In the genomic region with DNA sequence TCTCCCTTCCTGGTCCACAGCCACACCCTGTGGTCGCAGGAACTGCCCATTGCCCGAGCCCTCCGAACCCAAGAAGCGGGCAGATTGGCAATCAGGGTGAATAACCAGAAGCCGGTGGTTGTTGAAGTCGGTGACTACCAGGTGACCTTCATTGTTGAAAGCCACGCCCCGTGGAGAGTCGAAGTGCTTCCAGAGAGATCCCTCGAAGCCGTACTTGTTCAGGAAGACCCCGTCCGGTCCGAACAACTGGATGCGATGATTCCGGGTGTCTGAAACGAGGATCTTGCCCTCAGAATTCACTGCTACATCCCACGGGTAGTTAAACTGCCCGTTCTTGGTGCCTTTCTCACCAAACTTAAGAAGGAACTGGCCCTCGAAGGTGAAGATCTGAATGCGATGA, we compare ENCODE assay signal across 29 mouse cellular contexts. TPM values are rescaled to one million over a fixed set of nuclear protein-coding genes. Genes with fewer than 3 reads are reported as not detected.
DNase-seq lines count a peak whose midpoint lies in the region; ATAC-seq and TF ChIP-seq lines count a peak whose summit lies in the region.
"Had no signal": no experiment of that assay in that cellular context is flagged by ENCODE, and none has a peak within 500 bp of the region (broad histone marks: within the 10 kb centered on the region; RNA-seq: fewer than 3 reads in every experiment).

No protein-coding gene starts in this region.

- H3K4me2 ChIP-seq in intestine, postnatal 0 days (replicated peaks; ENCODE audit: low read depth), result no peak overlapping the region
- H3K4me2 ChIP-seq in intestine, embryonic 16.5 days (ENCODE audit: low read depth, low read length), result no peak overlapping the region
- H3K4me2 ChIP-seq: embryonic facial prominence, embryonic 13.5 days; embryonic facial prominence, embryonic 15.5 days; forebrain, embryonic 12.5 days had no signal

- TF ChIP-seq CTCF in intestine, postnatal 0 days (IDR thresholded peaks at IDR 0.05; ENCODE audit: low read depth), result no peak
- TF ChIP-seq CTCF in E14TG2a.4 (conservative IDR thresholded peaks at IDR 0.05; ENCODE audit: low read length) (no peak), ES-Bruce4 (IDR thresholded peaks at IDR 0.05; ENCODE audit: low read depth, low read length) (no peak)

- H3K9me3 ChIP-seq in intestine, postnatal 0 days (ENCODE audit: control insufficient read depth), result peaks cover 3% of the 10 kb centered on the region; the same call in 1 of the 2 replicates
- H3K9me3 ChIP-seq in intestine, embryonic 16.5 days (ENCODE audit: control insufficient read depth, low read length), result peaks cover 16% of the 10 kb centered on the region
- H3K9me3 ChIP-seq in E14TG2a.4 (ENCODE audit: low read length) (no peaks in the 10 kb centered on the region), ES-Bruce4 (replicated peaks; ENCODE audit: control insufficient read depth, insufficient read depth, low read length, poor library complexity, severe bottlenecking) (no peaks in the 10 kb centered on the region)

- no peak overlapping the region for H3K4me3 ChIP-seq in intestine, postnatal 0 days (ENCODE audit: low read depth, low read length)
- no peak overlapping the region for H3K4me3 ChIP-seq in intestine, embryonic 16.5 days (ENCODE audit: low read length)
- H3K4me3 ChIP-seq in E14TG2a.4 (replicated peaks; ENCODE audit: low read length) (peak overlapping the region; percentile 48), ES-Bruce4 (ENCODE audit: low read depth, low read length) (no peak overlapping the region)
- H3K4me3 ChIP-seq: embryonic facial prominence, embryonic 13.5 days; embryonic facial prominence, embryonic 15.5 days; erythroblast, embryonic 14.5 days; forebrain, embryonic 10.5 days; forebrain, embryonic 12.5 days had no signal

- H3K27me3 ChIP-seq in intestine, postnatal 0 days (replicated peaks; ENCODE audit: control insufficient read depth, insufficient read depth, low read length), result no peaks in the 10 kb centered on the region
- H3K27me3 ChIP-seq in intestine, embryonic 16.5 days (replicated peaks; ENCODE audit: control insufficient read depth, insufficient read depth, low read length), result no peaks in the 10 kb centered on the region
- no peaks in the 10 kb centered on the region for H3K27me3 ChIP-seq in E14TG2a.4 (ENCODE audit: insufficient read depth, low read length)
- no peaks in the 10 kb centered on the region for H3K27me3 ChIP-seq in ES-Bruce4 (ENCODE audit: control insufficient read depth, insufficient read depth, low read length, poor library complexity, severe bottlenecking)
- H3K27me3 ChIP-seq: embryonic facial prominence, embryonic 13.5 days; embryonic facial prominence, embryonic 15.5 days; forebrain, embryonic 12.5 days had no signal

- no peak overlapping the region for H3K9ac ChIP-seq in intestine, postnatal 0 days (ENCODE audit: low read depth, low read length)
- H3K9ac ChIP-seq in intestine, embryonic 16.5 days (ENCODE audit: low read depth, low read length), result no peak overlapping the region
- H3K9ac ChIP-seq in ES-Bruce4 (ENCODE audit: low read depth, poor library complexity, severe bottlenecking), result no peak overlapping the region
- H3K9ac ChIP-seq: embryonic facial prominence, embryonic 13.5 days; embryonic facial prominence, embryonic 15.5 days; forebrain, embryonic 12.5 days had no signal

- H3K4me1 ChIP-seq in intestine, postnatal 0 days (replicated peaks; ENCODE audit: control insufficient read depth, insufficient read depth, low read length), result 0 out of 2 replicates have a peak, but pooled peaks cover 3% of the 10 kb centered on the region
- 0 out of 2 replicates have a peak, but pooled peaks cover 9% of the 10 kb centered on the region for H3K4me1 ChIP-seq in intestine, embryonic 16.5 days (ENCODE audit: control insufficient read depth, insufficient read depth, low read length)
- peaks cover 98% of the 10 kb centered on the region for H3K4me1 ChIP-seq in E14TG2a.4 (replicated peaks; ENCODE audit: low read depth, low read length)
- H3K4me1 ChIP-seq in ES-Bruce4 (ENCODE audit: control insufficient read depth, insufficient read depth, low read length), result peaks cover 8% of the 10 kb centered on the region
- H3K4me1 ChIP-seq: forebrain, embryonic 10.5 days; forebrain, embryonic 12.5 days had no signal

- DNase-seq in R1 (ENCODE audit: low read depth, low spot score), result peak; percentile 71
- no peak for DNase-seq in embryo, embryonic 11 days
- no peak for DNase-seq in right cerebral cortex, postnatal 36 days (ENCODE audit: low spot score in 2 of 2)
- no peak for DNase-seq in Muller cell, postnatal 12 days (ENCODE audit: inconsistent ontology term)
- DNase-seq: adrenal gland, adult 2 months; adrenal gland, postnatal 10 days; adrenal gland, postnatal 25 days; cerebellum, adult 11 months; cerebellum, adult 18-20 months; cerebellum, adult 8-10 months; cerebellum, adult 9-11 months; cerebellum, postnatal 14 days; cerebellum, postnatal 36 days had no signal

- ATAC-seq in intestine, postnatal 0 days, result no peak
- ATAC-seq in intestine, embryonic 16.5 days, result no peak
- ATAC-seq: forebrain, embryonic 14.5 days; forebrain, embryonic 16.5 days had no signal

- no peak for TF ChIP-seq EP300 in ES-Bruce4 (IDR thresholded peaks at IDR 0.05; ENCODE audit: insufficient read depth, low read depth, low read length)

- H3K36me3 ChIP-seq in intestine, postnatal 0 days (ENCODE audit: control insufficient read depth, insufficient read depth), result peaks cover 18% of the 10 kb centered on the region
- peaks cover 20% of the 10 kb centered on the region for H3K36me3 ChIP-seq in intestine, embryonic 16.5 days (ENCODE audit: control insufficient read depth, insufficient read depth, low read length)
- H3K36me3 ChIP-seq in E14TG2a.4 (ENCODE audit: insufficient read depth, low read length), result peaks cover 99% of the 10 kb centered on the region
- peaks cover 62% of the 10 kb centered on the region for H3K36me3 ChIP-seq in ES-Bruce4 (ENCODE audit: control insufficient read depth, insufficient read depth, low read length, poor library complexity, severe bottlenecking)
- H3K36me3 ChIP-seq: G1E had no signal

- 97% methylated on average over 21 of the region's 21 CpGs for WGBS in intestine, postnatal 0 days
- 97% methylated on average over 21 of the region's 21 CpGs for WGBS in intestine, embryonic 16.5 days

- no peak for TF ChIP-seq POLR2A in ES-Bruce4 (IDR thresholded peaks at IDR 0.05; ENCODE audit: insufficient read depth, low read length)

- peak overlapping the region; percentile 46; the same call in 1 of the 2 replicates for H3K27ac ChIP-seq in intestine, postnatal 0 days (ENCODE audit: low read depth, low read length)
- H3K27ac ChIP-seq in intestine, embryonic 16.5 days (ENCODE audit: low read length), result no peak overlapping the region
- peak overlapping the region; percentile 17; the same call in 1 of the 2 replicates for H3K27ac ChIP-seq in ES-Bruce4 (ENCODE audit: insufficient read depth, low read length)
- H3K27ac ChIP-seq: embryonic facial prominence, embryonic 13.5 days; embryonic facial prominence, embryonic 15.5 days; forebrain, embryonic 10.5 days; forebrain, embryonic 12.5 days had no signal

RNA-seq across cellular contexts. Expression of a gene that starts 2.7 kb away (rescaled TPM):
- polyA plus RNA-seq in intestine, postnatal 0 days (2015; fragmentation: Nextera tagmentation; extraction: Ambion mirVana), result not detected in 2 replicates
- polyA plus RNA-seq in intestine, embryonic 16.5 days (2015; fragmentation: Nextera tagmentation; extraction: Ambion mirVana), result 0.32 TPM in 1 of 2 replicates, not detected in the other
- not detected in 2 replicates for polyA plus RNA-seq in ES-Bruce4 (2011; ENCODE audit: insufficient read depth, insufficient read length, low read depth, missing spikeins)
- polyA plus RNA-seq: adrenal gland, adult 2 months; brain, embryonic 14.5 days; C2C12; embryonic facial prominence, embryonic 11.5 days; erythroblast, embryonic 14.5 days; forebrain, embryonic 12.5 days; forebrain, embryonic 14.5 days; forebrain, embryonic 16.5 days; frontal cortex, adult 2 months; G1E had no signal

RNA-seq across cellular contexts. Expression of a gene that starts 8.1 kb away (rescaled TPM):
- polyA plus RNA-seq in intestine, postnatal 0 days (2015; fragmentation: Nextera tagmentation; extraction: Ambion mirVana), result 2.3 TPM in 2 replicates
- 1.9 and 2.5 TPM in 2 replicates for polyA plus RNA-seq in intestine, embryonic 16.5 days (2015; fragmentation: Nextera tagmentation; extraction: Ambion mirVana)
- 0.57 and 1.4 TPM in 2 replicates for polyA plus RNA-seq in ES-Bruce4 (2011; ENCODE audit: insufficient read depth, insufficient read length, low read depth, missing spikeins)
- polyA plus RNA-seq: adrenal gland, adult 2 months; brain, embryonic 14.5 days; C2C12; embryonic facial prominence, embryonic 11.5 days; erythroblast, embryonic 14.5 days; forebrain, embryonic 10.5 days; forebrain, embryonic 12.5 days; forebrain, embryonic 14.5 days; forebrain, embryonic 16.5 days; frontal cortex, adult 2 months; G1E had no signal

RNA-seq across cellular contexts. Expression of a gene that starts 51.3 kb away (rescaled TPM):
- polyA plus RNA-seq in intestine, postnatal 0 days (2015; fragmentation: Nextera tagmentation; extraction: Ambion mirVana), result 1.5 and 2.0 TPM in 2 replicates
- 3.8 and 4.0 TPM in 2 replicates for polyA plus RNA-seq in intestine, embryonic 16.5 days (2015; fragmentation: Nextera tagmentation; extraction: Ambion mirVana)
- polyA plus RNA-seq in ES-Bruce4 (2011; ENCODE audit: insufficient read depth, insufficient read length, low read depth, missing spikeins), result 120 and 122 TPM in 2 replicates
- polyA plus RNA-seq: adrenal gland, adult 2 months; erythroblast, embryonic 14.5 days; G1E had no signal

Comparison
In these comparisons a context has a peak if more than half of its experiments do, and no peak if none do; other contexts are left out.
1. RNA of a gene that starts 51.3 kb away (polyA plus RNA-seq): 120 to 122 TPM in ES-Bruce4; 3.8 to 4.0 TPM in intestine, embryonic 16.5 days and 1.5 to 2.0 TPM in intestine, postnatal 0 days; every median in the first group is over 10 times any median in the second.